Mouse (Mus musculus) frontal cortex, postnatal 10 days (tissue): Measurements from ENCODE around the gene Mrgprb2.

Source experiments
- DNase-seq, 2 experiments: peaks; one replicate each; pipeline ENCODE4 v3.0.0; 2022; ENCODE audit warnings: low spot score in 2 of 2, mixed read lengths in 1 of 2

The Mrgprb2 gene

GRCm38 (mm10) chr7:48557986-48558385, at the start of gene Mrgprb2:
Mrgprb2 (minus strand) TSS chr7:48558086.
- DNase-seq, result no peak
